Mouse (Mus musculus): ENCODE data around the gene Cst3. TPM values are rescaled to one million over a fixed set of nuclear protein-coding genes. Genes with fewer than 3 reads are reported as not detected.

The Cst3 gene
- polyA plus RNA-seq (2012; ENCODE audit: low replicate concordance) = 1,287 and 1,290 TPM in 2 replicates

DNA sequence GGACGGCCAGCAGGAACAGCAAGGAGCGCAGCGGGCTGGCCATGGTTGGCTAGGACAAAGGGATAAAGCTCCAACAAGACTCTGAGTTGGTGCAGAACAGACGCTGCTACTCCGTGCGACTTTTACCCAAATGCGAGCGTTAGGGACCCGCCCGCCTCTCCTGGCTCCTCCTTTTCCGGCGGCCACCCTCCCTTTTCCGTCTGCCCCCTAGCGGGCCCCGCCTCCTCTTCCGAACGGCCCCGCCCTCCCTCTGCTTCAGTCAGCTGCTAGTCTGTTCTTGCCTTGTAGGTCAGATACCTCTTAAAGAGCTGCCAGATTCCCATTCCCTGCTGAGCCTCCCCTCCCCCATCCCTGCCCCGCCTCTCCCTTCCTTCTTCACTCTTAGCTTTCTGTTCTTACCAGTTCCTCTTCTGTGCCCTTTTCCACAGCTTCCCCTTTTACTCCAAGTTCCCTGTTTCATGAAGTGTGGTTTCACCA, at the start of gene Cst3:
Gene Cst3, minus strand, starts transcription at position 358 of the 477 bp plus-strand sequence.

GRCm38 (mm10) chr2:148864966-148865365, 10.5 kb downstream of the Cst3 start, which contains the start of gene 9230104L09Rik:
Gene 9230104L09Rik (minus strand): TSS chr2:148865038.

GRCm38 (mm10) chr2:148834912-148835311, 40.6 kb downstream of the Cst3 start, which contains the start of gene Cst9:
Gene Cst9 (plus strand): TSS chr2:148835147.

Other genes starting within 250 kb of the Cst3 start
- gene Nxt1, start 203.1 kb downstream of the Cst3 start, polyA plus RNA-seq (2012; ENCODE audit: low replicate concordance) = 18.2 and 18.4 TPM in 2 replicates
- gene Gzf1, start 194.7 kb downstream of the Cst3 start, polyA plus RNA-seq (2012; ENCODE audit: low replicate concordance) = 6.3 and 9.9 TPM in 2 replicates
- gene Napb, start 143.2 kb downstream of the Cst3 start, polyA plus RNA-seq (2012; ENCODE audit: low replicate concordance) = 0.05 and 0.13 TPM in 2 replicates
- gene Cstl1, start 125.3 kb downstream of the Cst3 start, polyA plus RNA-seq (2012; ENCODE audit: low replicate concordance) = not detected in 2 replicates
- not detected in 2 replicates for gene Cst11, start 104.2 kb downstream of the Cst3 start, polyA plus RNA-seq (2012; ENCODE audit: low replicate concordance)
- gene 8030411F24Rik, start 93.7 kb downstream of the Cst3 start, polyA plus RNA-seq (2012; ENCODE audit: low replicate concordance) = not detected in 2 replicates
- gene Cst12, start 86.3 kb downstream of the Cst3 start, polyA plus RNA-seq (2012; ENCODE audit: low replicate concordance) = not detected in 2 replicates
- gene Cst8, start 76.9 kb downstream of the Cst3 start, polyA plus RNA-seq (2012; ENCODE audit: low replicate concordance) = not detected in 2 replicates
- gene Cst13, start 55.6 kb downstream of the Cst3 start, polyA plus RNA-seq (2012; ENCODE audit: low replicate concordance) = not detected in 2 replicates
- gene Cst9, start 40.5 kb downstream of the Cst3 start, polyA plus RNA-seq (2012; ENCODE audit: low replicate concordance) = not detected in 2 replicates
- not detected in 2 replicates for gene 9230104L09Rik, start 10.7 kb downstream of the Cst3 start, polyA plus RNA-seq (2012; ENCODE audit: low replicate concordance)
- gene Gm1330, start 127.6 kb upstream of the Cst3 start, polyA plus RNA-seq (2012; ENCODE audit: low replicate concordance) = not detected in 2 replicates
- not detected in 2 replicates for gene Gm10750, start 141.5 kb upstream of the Cst3 start, polyA plus RNA-seq (2012; ENCODE audit: low replicate concordance)

Measured in hematopoietic multipotent progenitor cell, adult 10-12 weeks (in vitro differentiated cells).